ENCODE assay signal across 20 mouse cellular contexts in the genomic region with DNA sequence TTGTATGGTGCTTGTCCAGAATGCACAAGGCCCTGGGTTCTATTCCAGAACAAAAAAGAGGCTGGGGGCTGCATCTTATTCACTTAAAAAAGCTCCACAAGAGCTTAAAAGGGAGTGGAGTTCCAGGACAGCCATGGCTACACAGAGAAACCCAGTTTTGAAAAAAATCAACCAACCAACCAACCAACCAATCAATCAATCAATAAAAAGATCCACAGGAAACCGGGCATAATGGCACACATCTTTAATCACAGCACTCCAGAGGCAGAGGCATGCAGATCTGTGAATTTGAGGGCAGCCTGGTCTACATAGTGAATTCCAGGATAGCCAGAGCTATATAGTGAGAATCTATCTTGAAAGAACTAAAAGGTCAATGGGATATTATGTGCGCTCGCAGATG. TPM values are rescaled to one million over a fixed set of nuclear protein-coding genes. Genes with fewer than 3 reads are reported as not detected.
A peak's percentile ranks its signal among the peaks of the same experiment; 100 is the strongest.
DNase-seq lines count a peak whose midpoint lies in the region; ATAC-seq and TF ChIP-seq lines count a peak whose summit lies in the region.
"Had no signal": no experiment of that assay in that cellular context is flagged by ENCODE, and none has a peak within 500 bp of the region (broad histone marks: within the 10 kb centered on the region; RNA-seq: fewer than 3 reads in every experiment).

No protein-coding gene starts in this region.

- DNase-seq in forebrain, postnatal 0 days, result no peak
- peak; percentile 54 for DNase-seq in liver, adult 2 months (ENCODE audit: extremely low read depth, low read depth, low spot score)
- DNase-seq in liver, postnatal 0 days, result no peak
- no peak for DNase-seq in embryonic facial prominence, embryonic 10.5 days (ENCODE audit: low spot score)
- no peak for DNase-seq in kidney, adult 18-20 months
- no peak for DNase-seq in layer of hippocampus, adult 18-20 months (ENCODE audit: low spot score in 2 of 2)
- DNase-seq: adrenal gland, adult 8-10 months; cerebellum, postnatal 10 days; gastrocnemius, postnatal 10 days; heart, postnatal 10 days; lung, postnatal 10 days; thymus, postnatal 14 days had no signal

- ATAC-seq in forebrain, embryonic 13.5 days, result no peak
- ATAC-seq in forebrain, postnatal 0 days, result no peak
- no peak for ATAC-seq in liver, postnatal 0 days
- ATAC-seq in midbrain, embryonic 15.5 days (replicated peaks), result no peak
- ATAC-seq: hindbrain, embryonic 16.5 days had no signal

- no peak overlapping the region for H3K4me3 ChIP-seq in forebrain, embryonic 13.5 days
- no peak overlapping the region for H3K4me3 ChIP-seq in forebrain, postnatal 0 days (ENCODE audit: low read depth, low read length)
- no peak overlapping the region for H3K4me3 ChIP-seq in liver, adult 2 months (ENCODE audit: insufficient read depth, low read depth, low read length)
- no peak overlapping the region for H3K4me3 ChIP-seq in liver, postnatal 0 days (ENCODE audit: low read depth, low read length)
- peak overlapping the region; percentile 99; the same call in 1 of the 2 replicates for H3K4me3 ChIP-seq in embryonic facial prominence, embryonic 10.5 days
- H3K4me3 ChIP-seq in midbrain, embryonic 15.5 days, result no peak overlapping the region
- H3K4me3 ChIP-seq: embryonic facial prominence, embryonic 15.5 days; kidney, embryonic 15.5 days; liver, embryonic 15.5 days had no signal

- no peaks in the 10 kb centered on the region for H3K9me3 ChIP-seq in forebrain, embryonic 13.5 days (replicated peaks)
- no peaks in the 10 kb centered on the region for H3K9me3 ChIP-seq in forebrain, postnatal 0 days (ENCODE audit: low read length)
- H3K9me3 ChIP-seq in liver, postnatal 0 days (ENCODE audit: low read length), result no peaks in the 10 kb centered on the region
- H3K9me3 ChIP-seq in embryonic facial prominence, embryonic 10.5 days, result no peaks in the 10 kb centered on the region
- no peaks in the 10 kb centered on the region for H3K9me3 ChIP-seq in midbrain, embryonic 15.5 days
- H3K9me3 ChIP-seq: embryonic facial prominence, embryonic 15.5 days; kidney, embryonic 15.5 days; liver, embryonic 15.5 days; megakaryocyte, embryonic 14.5 days had no signal

- TF ChIP-seq EP300 in liver, postnatal 0 days (IDR thresholded peaks at IDR 0.05; ENCODE audit: low read depth), result no peak

- WGBS in forebrain, embryonic 13.5 days, result 99% methylated on average over 3 of the region's 3 CpGs
- WGBS in forebrain, postnatal 0 days, result 92% methylated on average over 3 of the region's 3 CpGs
- WGBS in liver, adult 2 months, result 61% methylated on average over 3 of the region's 3 CpGs
- 86% methylated on average over 3 of the region's 3 CpGs for WGBS in liver, postnatal 0 days (ENCODE audit: insufficient replicate concordance)
- WGBS in embryonic facial prominence, embryonic 10.5 days, result 95% methylated on average over 3 of the region's 3 CpGs
- WGBS in midbrain, embryonic 15.5 days, result 95% methylated on average over 3 of the region's 3 CpGs

- no peak overlapping the region for H3K27ac ChIP-seq in forebrain, embryonic 13.5 days
- no peak overlapping the region for H3K27ac ChIP-seq in forebrain, postnatal 0 days (ENCODE audit: low read depth, low read length)
- no peak overlapping the region for H3K27ac ChIP-seq in liver, adult 2 months (replicated peaks; ENCODE audit: insufficient read depth, low read depth, low read length)
- H3K27ac ChIP-seq in liver, postnatal 0 days (ENCODE audit: low read depth), result no peak overlapping the region
- H3K27ac ChIP-seq in embryonic facial prominence, embryonic 10.5 days (replicated peaks), result no peak overlapping the region
- no peak overlapping the region for H3K27ac ChIP-seq in midbrain, embryonic 15.5 days
- H3K27ac ChIP-seq: embryonic facial prominence, embryonic 15.5 days; kidney, embryonic 15.5 days; liver, embryonic 15.5 days; stomach, postnatal 0 days had no signal

- peaks cover 13% of the 10 kb centered on the region for H3K36me3 ChIP-seq in forebrain, embryonic 13.5 days (ENCODE audit: poor library complexity, severe bottlenecking)
- H3K36me3 ChIP-seq in forebrain, postnatal 0 days (ENCODE audit: insufficient read depth), result peaks cover 7% of the 10 kb centered on the region
- peaks cover 6% of the 10 kb centered on the region for H3K36me3 ChIP-seq in liver, adult 2 months (ENCODE audit: control insufficient read depth, insufficient read depth, low read length)
- peaks cover 12% of the 10 kb centered on the region for H3K36me3 ChIP-seq in liver, postnatal 0 days (replicated peaks; ENCODE audit: insufficient read depth, low read length)
- peaks cover 38% of the 10 kb centered on the region for H3K36me3 ChIP-seq in embryonic facial prominence, embryonic 10.5 days (replicated peaks)
- no peaks in the 10 kb centered on the region; the same call in 1 of the 2 replicates for H3K36me3 ChIP-seq in midbrain, embryonic 15.5 days (replicated peaks)

- TF ChIP-seq CTCF in forebrain, postnatal 0 days (IDR thresholded peaks at IDR 0.05; ENCODE audit: low read depth), result no peak
- no peak for TF ChIP-seq CTCF in liver, adult 2 months (IDR thresholded peaks at IDR 0.05; ENCODE audit: low read depth, low read length)
- TF ChIP-seq CTCF in liver, postnatal 0 days (IDR thresholded peaks at IDR 0.05; ENCODE audit: low read depth), result no peak

- no peaks in the 10 kb centered on the region for H3K27me3 ChIP-seq in forebrain, embryonic 13.5 days
- H3K27me3 ChIP-seq in forebrain, postnatal 0 days (ENCODE audit: insufficient read depth, low read length), result no peaks in the 10 kb centered on the region
- H3K27me3 ChIP-seq in liver, adult 2 months (ENCODE audit: control insufficient read depth, insufficient read depth, low read length), result no peaks in the 10 kb centered on the region
- H3K27me3 ChIP-seq in liver, postnatal 0 days (ENCODE audit: insufficient read depth, low read length), result no peaks in the 10 kb centered on the region
- H3K27me3 ChIP-seq in embryonic facial prominence, embryonic 10.5 days (replicated peaks; ENCODE audit: low read depth, poor library complexity, severe bottlenecking), result no peaks in the 10 kb centered on the region
- no peaks in the 10 kb centered on the region for H3K27me3 ChIP-seq in midbrain, embryonic 15.5 days (replicated peaks)
- H3K27me3 ChIP-seq: embryonic facial prominence, embryonic 15.5 days; kidney, embryonic 15.5 days; liver, embryonic 15.5 days; megakaryocyte, embryonic 14.5 days had no signal

- peaks cover 28% of the 10 kb centered on the region for H3K79me2 ChIP-seq in liver, adult 2 months (ENCODE audit: control insufficient read depth, insufficient read depth, low read length)

- no peak overlapping the region for H3K9ac ChIP-seq in forebrain, embryonic 13.5 days
- H3K9ac ChIP-seq in forebrain, postnatal 0 days, result no peak overlapping the region
- H3K9ac ChIP-seq in liver, adult 2 months (ENCODE audit: low read depth, low read length), result no peak overlapping the region
- no peak overlapping the region for H3K9ac ChIP-seq in liver, postnatal 0 days (replicated peaks)
- no peak overlapping the region for H3K9ac ChIP-seq in midbrain, embryonic 15.5 days
- H3K9ac ChIP-seq: embryonic facial prominence, embryonic 15.5 days; kidney, embryonic 15.5 days; liver, embryonic 15.5 days had no signal

- TF ChIP-seq POLR2A in liver, adult 2 months (IDR thresholded peaks at IDR 0.05; ENCODE audit: extremely low read depth, insufficient read depth, low read length), result no peak

- H3K4me2 ChIP-seq in forebrain, embryonic 13.5 days, result peak overlapping the region; percentile 78; the same call in 1 of the 2 replicates
- H3K4me2 ChIP-seq in forebrain, postnatal 0 days (ENCODE audit: low read depth), result no peak overlapping the region
- no peak overlapping the region for H3K4me2 ChIP-seq in liver, postnatal 0 days (ENCODE audit: low read depth, low read length)
- H3K4me2 ChIP-seq in midbrain, embryonic 15.5 days, result peak overlapping the region; percentile 69
- H3K4me2 ChIP-seq: embryonic facial prominence, embryonic 15.5 days had no signal

- H3K4me1 ChIP-seq in forebrain, embryonic 13.5 days, result peaks cover 29% of the 10 kb centered on the region
- peaks cover 8% of the 10 kb centered on the region for H3K4me1 ChIP-seq in forebrain, postnatal 0 days (ENCODE audit: insufficient read depth)
- peaks cover 11% of the 10 kb centered on the region for H3K4me1 ChIP-seq in liver, adult 2 months (ENCODE audit: control insufficient read depth, insufficient read depth, low read length)
- peaks cover 37% of the 10 kb centered on the region for H3K4me1 ChIP-seq in liver, postnatal 0 days (ENCODE audit: insufficient read depth)
- peaks cover 23% of the 10 kb centered on the region for H3K4me1 ChIP-seq in embryonic facial prominence, embryonic 10.5 days
- H3K4me1 ChIP-seq in midbrain, embryonic 15.5 days, result peaks cover 28% of the 10 kb centered on the region

RNA-seq across cellular contexts. Expression of gene Stk38, which starts 2.8 kb away (rescaled TPM):
- polyA plus RNA-seq in forebrain, embryonic 13.5 days (2015; fragmentation: Nextera tagmentation; extraction: Ambion mirVana), result 128 and 136 TPM in 2 replicates
- 49.0 and 58.8 TPM in 2 replicates for total RNA-seq in forebrain, postnatal 0 days (2014; rRNA removed)
- 32.8 and 43.7 TPM in 2 replicates for polyA plus RNA-seq in forebrain, postnatal 0 days (2015; fragmentation: Nextera tagmentation; extraction: Ambion mirVana)
- 45.8 and 52.2 TPM in 2 replicates for total RNA-seq in liver, adult 2 months (2014; rRNA removed)
- 52.0 and 54.4 TPM in 2 replicates for polyA plus RNA-seq in liver, adult 2 months (2012; rRNA removed)
- 32.6 and 34.5 TPM in 2 replicates for polyA plus RNA-seq in liver, postnatal 0 days (2015; fragmentation: Nextera tagmentation; extraction: Ambion mirVana)
- polyA plus RNA-seq in embryonic facial prominence, embryonic 10.5 days (2016; fragmentation: Nextera tagmentation; extraction: Ambion mirVana), result 118 and 125 TPM in 2 replicates
- polyA plus RNA-seq in midbrain, embryonic 15.5 days (2015; fragmentation: Nextera tagmentation; extraction: Ambion mirVana), result 99.7 and 105 TPM in 2 replicates
- 10 to 100 TPM; 41.2 to 43.2 TPM for total RNA-seq in layer of hippocampus, adult 18-20 months (2021)

RNA-seq across cellular contexts. Expression of gene Srsf3, which starts 27.4 kb away (rescaled TPM):
- polyA plus RNA-seq in forebrain, embryonic 13.5 days (2015; fragmentation: Nextera tagmentation; extraction: Ambion mirVana), result 751 and 753 TPM in 2 replicates
- total RNA-seq in forebrain, postnatal 0 days (2014; rRNA removed), result 263 and 287 TPM in 2 replicates
- polyA plus RNA-seq in forebrain, postnatal 0 days (2015; fragmentation: Nextera tagmentation; extraction: Ambion mirVana), result 367 and 416 TPM in 2 replicates
- 41.4 and 47.3 TPM in 2 replicates for total RNA-seq in liver, adult 2 months (2014; rRNA removed)
- polyA plus RNA-seq in liver, adult 2 months (2012; rRNA removed), result 26.6 and 40.1 TPM in 2 replicates
- polyA plus RNA-seq in liver, postnatal 0 days (2015; fragmentation: Nextera tagmentation; extraction: Ambion mirVana), result 163 and 166 TPM in 2 replicates
- polyA plus RNA-seq in embryonic facial prominence, embryonic 10.5 days (2016; fragmentation: Nextera tagmentation; extraction: Ambion mirVana), result 830 and 831 TPM in 2 replicates
- 429 and 442 TPM in 2 replicates for polyA plus RNA-seq in midbrain, embryonic 15.5 days (2015; fragmentation: Nextera tagmentation; extraction: Ambion mirVana)
- total RNA-seq in layer of hippocampus, adult 18-20 months (2021), result 100 to 1,000 TPM; 136 to 144 TPM

RNA-seq across cellular contexts. Expression of gene Kctd20, which starts 53.3 kb away (rescaled TPM):
- 107 and 115 TPM in 2 replicates for polyA plus RNA-seq in forebrain, embryonic 13.5 days (2015; fragmentation: Nextera tagmentation; extraction: Ambion mirVana)
- 69.2 and 77.3 TPM in 2 replicates for total RNA-seq in forebrain, postnatal 0 days (2014; rRNA removed)
- polyA plus RNA-seq in forebrain, postnatal 0 days (2015; fragmentation: Nextera tagmentation; extraction: Ambion mirVana), result 63.4 and 72.9 TPM in 2 replicates
- total RNA-seq in liver, adult 2 months (2014; rRNA removed), result 22.3 and 24.0 TPM in 2 replicates
- polyA plus RNA-seq in liver, adult 2 months (2012; rRNA removed), result 17.9 and 18.9 TPM in 2 replicates
- polyA plus RNA-seq in liver, postnatal 0 days (2015; fragmentation: Nextera tagmentation; extraction: Ambion mirVana), result 38.6 and 39.5 TPM in 2 replicates
- polyA plus RNA-seq in embryonic facial prominence, embryonic 10.5 days (2016; fragmentation: Nextera tagmentation; extraction: Ambion mirVana), result 125 and 126 TPM in 2 replicates
- polyA plus RNA-seq in midbrain, embryonic 15.5 days (2015; fragmentation: Nextera tagmentation; extraction: Ambion mirVana), result 91.1 and 93.9 TPM in 2 replicates
- 10 to 100 TPM; 56.9 to 70.4 TPM for total RNA-seq in layer of hippocampus, adult 18-20 months (2021)

Comparison
In these comparisons a context has a peak if more than half of its experiments do, and no peak if none do; other contexts are left out.
1. H3K4me2 ChIP-seq: peak in forebrain, embryonic 13.5 days (single experiment) and midbrain, embryonic 15.5 days (single experiment); none in forebrain, postnatal 0 days (single experiment) and liver, postnatal 0 days (single experiment).